Mouse (Mus musculus): ENCODE results near the gene Ezr. TPM values are rescaled to one million over a fixed set of nuclear protein-coding genes. Genes with fewer than 3 reads are reported as not detected.

Gene Ezr
- total RNA-seq (2021), result 1 to 10 TPM; 1.5 to 1.9 TPM
- long read RNA-seq, experiment 1, partial matches to known transcripts, result 0 of 1 reads
- long read RNA-seq, experiment 1, other reads (novel, unspliced or antisense), result 0 of 1 reads
- long read RNA-seq, experiment 2, result 0 reads

DNA sequence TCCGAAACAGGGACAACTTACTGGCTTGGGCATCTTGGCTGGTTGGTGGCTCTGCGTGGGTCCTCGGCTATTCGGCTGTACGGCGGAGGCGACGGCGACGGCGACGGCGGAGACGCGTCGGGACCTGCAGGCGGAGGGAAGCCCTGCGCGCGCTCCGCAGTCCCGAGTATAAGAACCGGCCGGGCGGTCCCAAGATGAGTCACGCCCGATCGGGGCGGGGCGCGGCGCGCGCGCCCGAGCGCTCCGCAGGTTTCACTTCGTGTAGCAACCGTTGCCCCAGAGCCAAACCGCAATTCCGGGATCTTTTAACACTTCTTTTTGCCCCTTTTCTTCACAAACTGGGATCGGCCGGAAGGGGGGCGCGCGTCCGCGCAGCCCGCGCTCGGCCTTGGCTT is at the start of gene Ezr:
Ezr (minus strand) TSS at position 174 of the 395 bp plus-strand sequence.
- DNase-seq, result peak; percentile 90
- intact Hi-C loops (cut with DNase I), result loop anchor here (5.0 kb wide), 1 partner anchor 45 kb away; no protein-coding TSS in a partner anchor
- Histone ChIP-seq H3K27ac (peak within 1 kb of the TSS; percentile 88), H3K4me3 (peak within 1 kb of the TSS; percentile 100)
- 0 out of 2 replicates have a peak, but pooled peaks have one; percentile 0 for TF ChIP-seq CTCF (IDR thresholded peaks at IDR 0.05)

DNA sequence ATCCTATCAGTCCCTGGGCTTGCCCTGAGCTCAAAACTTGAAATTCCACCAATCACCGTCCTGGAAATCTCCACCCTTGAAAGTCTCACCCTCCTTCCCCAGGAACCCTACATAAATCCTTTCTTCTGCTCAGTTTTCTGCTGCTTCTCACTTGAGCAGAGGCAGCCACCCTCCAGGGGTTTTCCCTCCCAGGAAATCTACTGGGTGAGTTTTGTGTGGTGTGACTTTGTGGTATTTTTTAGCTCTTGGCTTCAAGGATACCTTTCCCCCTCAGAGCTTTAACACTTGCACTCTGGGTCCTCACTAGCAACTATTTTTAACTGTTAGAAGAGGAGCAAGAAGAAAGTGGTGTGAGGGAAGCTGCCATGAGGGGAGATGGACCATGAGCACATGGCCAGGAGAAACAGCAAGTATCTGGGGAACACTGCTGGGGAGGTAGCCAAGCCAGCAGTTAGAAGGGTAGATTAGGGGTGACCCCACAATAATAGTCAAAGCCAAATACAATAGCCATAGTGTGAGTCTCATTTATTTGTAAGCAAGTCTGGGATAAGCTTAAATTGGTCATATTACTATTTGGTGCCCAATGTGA is 47.5 kb upstream of the Ezr start:
- Histone ChIP-seq H3K4me3 (no peak overlapping the region), H3K27ac (no peak overlapping the region)
- intact Hi-C loops (cut with DNase I), result no loop called here
- no peak for TF ChIP-seq CTCF (IDR thresholded peaks at IDR 0.05)
- no peak for DNase-seq

DNA sequence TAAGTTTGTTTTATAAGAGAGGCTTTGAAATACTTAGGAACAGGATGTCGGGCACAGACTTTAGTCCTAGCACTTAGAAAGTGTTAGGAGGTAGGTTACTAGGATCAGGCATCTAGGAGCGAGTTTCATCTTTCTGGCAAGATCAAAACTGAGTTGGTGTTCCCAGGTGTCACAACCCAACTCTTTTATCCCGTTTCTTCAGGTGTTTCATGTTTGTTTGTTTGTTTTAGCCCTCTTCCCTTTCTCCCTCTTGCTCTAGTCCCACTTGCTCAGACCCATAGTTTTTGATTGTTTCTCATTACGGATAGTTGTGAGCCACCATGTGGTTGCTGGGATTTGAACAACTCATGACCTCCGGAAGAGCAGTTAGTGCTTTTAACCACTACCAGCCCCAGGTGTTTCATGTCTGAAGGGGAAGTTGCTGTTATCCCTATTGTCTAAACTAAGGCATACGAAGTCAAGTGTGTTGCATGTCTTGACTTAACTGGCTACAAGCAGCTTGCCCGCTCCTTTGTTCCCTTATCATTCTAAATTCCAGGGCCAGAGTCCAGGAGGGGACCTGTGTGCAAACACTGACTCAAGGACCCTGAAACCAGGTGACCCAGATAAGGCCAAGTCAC is 46.1 kb upstream of the Ezr start:
- intact Hi-C loops (cut with DNase I), result loop anchor here (5.0 kb wide), 1 partner anchor 46 kb away; the partner anchor contains the start of gene Ezr
- Histone ChIP-seq H3K4me3 (peak overlapping the region; percentile 92), H3K27ac (peak overlapping the region; percentile 91)
- no peak for TF ChIP-seq CTCF (IDR thresholded peaks at IDR 0.05)
- no peak for DNase-seq

DNA sequence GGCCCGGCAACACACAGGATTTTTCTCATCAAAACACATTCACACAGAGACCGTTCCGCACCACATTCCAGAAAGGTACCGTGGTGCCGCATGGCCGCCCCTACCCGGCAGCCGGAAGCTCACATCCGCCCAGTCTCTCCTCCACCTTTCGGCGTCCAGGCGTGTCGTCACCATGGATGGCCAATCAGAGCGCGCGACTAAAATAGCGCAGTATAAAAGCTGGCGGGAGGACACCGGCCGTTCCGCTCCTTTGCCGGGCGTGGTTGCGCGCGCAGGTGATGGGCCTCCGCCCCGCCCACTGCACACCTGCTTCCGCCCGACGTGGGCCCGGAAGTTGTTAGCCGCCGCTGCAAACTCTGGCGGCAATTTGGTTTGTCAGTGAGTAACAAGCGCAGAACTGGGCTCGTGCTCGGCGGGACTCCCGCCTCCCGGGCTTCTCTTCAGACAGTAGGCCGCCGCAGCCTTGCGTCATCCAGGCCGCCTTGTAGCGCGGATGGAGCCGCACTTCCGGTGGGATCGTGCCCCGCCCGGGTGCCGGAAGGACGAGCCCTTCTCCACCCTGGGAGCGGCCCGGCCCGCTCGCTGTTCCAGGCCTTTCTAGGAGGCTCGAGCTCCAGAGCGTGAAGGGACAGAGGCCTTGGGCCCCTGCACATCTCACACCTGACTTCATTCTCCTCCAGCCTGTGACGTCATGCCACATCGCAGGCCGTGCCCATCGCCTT is 45.3 kb upstream of the Ezr start:
- no peak for TF ChIP-seq CTCF (IDR thresholded peaks at IDR 0.05)
- intact Hi-C loops (cut with DNase I), result loop anchor here (5.0 kb wide), 1 partner anchor 46 kb away; the partner anchor contains the start of gene Ezr
- peak; percentile 95 for DNase-seq
- peak overlapping the region; percentile 91 for H3K27ac ChIP-seq
- H3K4me3 ChIP-seq, result peak overlapping the region; percentile 92

DNA sequence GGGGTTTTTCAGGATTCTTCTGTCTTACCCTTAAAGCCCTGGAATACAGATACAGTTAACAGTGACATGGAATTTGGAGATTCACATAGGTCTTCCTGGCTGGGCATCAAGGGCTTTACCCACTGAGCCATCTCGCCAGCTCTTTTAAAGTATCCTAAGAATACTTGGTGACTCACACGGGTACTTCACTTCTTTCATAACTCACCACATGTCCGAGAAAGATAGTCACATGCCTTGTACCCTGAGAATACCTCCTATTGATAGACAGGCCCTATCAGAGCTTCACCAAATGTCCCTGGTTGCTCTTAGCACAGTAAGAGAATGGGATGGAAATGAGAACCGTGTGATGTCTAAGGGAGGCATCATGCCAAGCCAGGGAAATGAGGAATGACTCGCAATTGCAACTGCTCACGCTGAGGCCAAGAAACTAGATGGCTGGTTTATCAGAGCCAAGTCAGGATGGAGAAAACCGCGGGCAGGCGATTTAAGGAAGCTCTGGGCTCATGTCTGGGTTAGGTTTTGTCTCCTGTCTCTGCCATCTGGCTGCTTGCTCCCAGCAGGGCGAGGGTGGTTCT is 44.7 kb upstream of the Ezr start:
- TF ChIP-seq CTCF (IDR thresholded peaks at IDR 0.05), result no peak
- intact Hi-C loops (cut with DNase I), result loop anchor here (5.0 kb wide), 1 partner anchor 45 kb away; the partner anchor contains the start of gene Ezr
- H3K27ac ChIP-seq, result peak overlapping the region; percentile 91
- peak overlapping the region; percentile 92 for H3K4me3 ChIP-seq
- no peak for DNase-seq

DNA sequence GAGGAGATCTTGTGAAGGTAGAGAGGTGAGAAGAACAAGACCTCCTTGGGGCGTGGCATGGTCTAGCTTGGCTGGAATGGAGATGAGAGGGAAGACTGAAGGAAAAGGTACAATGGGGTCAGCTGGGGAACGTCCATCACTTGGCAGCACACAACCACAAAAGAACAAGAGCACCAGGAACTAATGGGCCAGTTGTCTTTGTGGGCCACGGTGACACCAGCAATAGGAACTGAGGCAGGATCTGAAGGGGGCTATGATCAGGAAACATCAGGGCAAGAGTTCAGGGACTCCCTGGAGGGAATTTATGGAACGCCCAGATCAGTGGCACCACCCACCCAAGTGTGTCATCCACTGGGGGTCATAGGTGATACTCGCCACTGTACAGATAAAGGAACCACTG is 34.2 kb upstream of the Ezr start:
- intact Hi-C loops (cut with DNase I), result no loop called here
- H3K27ac ChIP-seq, result no peak overlapping the region
- no peak for TF ChIP-seq CTCF (IDR thresholded peaks at IDR 0.05)
- H3K4me3 ChIP-seq, result no peak overlapping the region
- DNase-seq, result no peak

DNA sequence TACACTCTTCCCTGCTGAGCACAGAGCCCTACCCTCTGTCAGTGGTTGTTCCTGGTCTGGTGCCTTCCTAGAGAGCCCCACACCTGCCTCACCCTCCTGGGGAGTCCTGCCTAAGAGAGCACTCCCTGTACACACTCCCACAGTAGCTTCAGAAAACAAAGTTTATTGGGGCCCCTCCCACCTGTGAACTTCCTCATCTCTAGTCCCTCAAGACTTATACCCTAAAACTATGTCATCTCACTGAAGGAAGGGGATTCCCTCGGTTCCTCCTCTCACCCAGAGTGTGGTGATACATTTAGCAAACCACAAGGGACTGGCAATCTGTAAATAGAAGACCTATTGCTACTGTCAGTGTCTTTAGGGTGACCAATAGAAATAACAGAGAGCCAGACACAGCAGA is 33.6 kb upstream of the Ezr start:
- intact Hi-C loops (cut with DNase I), result no loop called here
- no peak for TF ChIP-seq CTCF (IDR thresholded peaks at IDR 0.05)
- H3K27ac ChIP-seq, result no peak overlapping the region
- DNase-seq, result no peak
- no peak overlapping the region for H3K4me3 ChIP-seq

DNA sequence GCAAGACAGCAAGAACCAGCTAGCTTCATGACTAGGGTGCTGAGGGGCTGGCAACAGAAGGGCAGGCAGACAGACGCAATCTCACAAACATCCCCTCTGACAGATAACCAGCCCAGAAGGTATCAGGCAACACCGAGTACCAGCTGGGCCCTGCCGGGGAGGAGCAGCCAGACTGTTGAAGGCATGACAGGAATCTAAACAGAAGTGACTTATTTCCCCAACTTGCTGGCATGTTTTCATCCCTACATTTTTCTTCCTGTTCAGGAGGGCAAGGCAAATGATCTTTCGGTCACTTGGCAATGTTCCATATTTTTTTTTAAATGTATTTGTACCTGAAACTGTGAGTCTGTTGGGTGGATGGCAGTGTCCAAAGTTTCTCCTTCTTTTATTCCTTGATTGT is 32.1 kb upstream of the Ezr start:
- TF ChIP-seq CTCF (IDR thresholded peaks at IDR 0.05), result no peak
- Histone ChIP-seq H3K4me3 (no peak overlapping the region), H3K27ac (no peak overlapping the region)
- DNase-seq, result no peak
- intact Hi-C loops (cut with DNase I), result no loop called here

DNA sequence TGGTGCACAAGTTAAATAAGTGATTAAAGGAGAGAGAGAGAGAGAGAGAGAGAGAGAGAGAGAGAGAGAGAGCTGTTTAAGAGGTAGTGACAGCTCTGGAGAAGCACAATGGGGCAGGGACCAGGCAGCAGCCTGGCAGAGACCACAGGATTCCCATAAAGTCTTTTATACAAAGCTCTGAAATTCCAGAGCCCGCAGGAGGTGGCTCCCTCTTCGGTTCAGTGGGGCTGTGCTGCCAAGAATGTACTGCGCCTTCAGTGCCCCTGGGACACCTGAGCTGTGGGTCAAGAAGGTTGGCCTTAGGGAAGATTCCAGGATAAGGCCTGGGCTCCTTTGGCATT is 30.2 kb upstream of the Ezr start:
- intact Hi-C loops (cut with DNase I), result no loop called here
- H3K27ac ChIP-seq, result no peak overlapping the region
- H3K4me3 ChIP-seq, result no peak overlapping the region
- TF ChIP-seq CTCF (IDR thresholded peaks at IDR 0.05), result no peak
- no peak for DNase-seq

DNA sequence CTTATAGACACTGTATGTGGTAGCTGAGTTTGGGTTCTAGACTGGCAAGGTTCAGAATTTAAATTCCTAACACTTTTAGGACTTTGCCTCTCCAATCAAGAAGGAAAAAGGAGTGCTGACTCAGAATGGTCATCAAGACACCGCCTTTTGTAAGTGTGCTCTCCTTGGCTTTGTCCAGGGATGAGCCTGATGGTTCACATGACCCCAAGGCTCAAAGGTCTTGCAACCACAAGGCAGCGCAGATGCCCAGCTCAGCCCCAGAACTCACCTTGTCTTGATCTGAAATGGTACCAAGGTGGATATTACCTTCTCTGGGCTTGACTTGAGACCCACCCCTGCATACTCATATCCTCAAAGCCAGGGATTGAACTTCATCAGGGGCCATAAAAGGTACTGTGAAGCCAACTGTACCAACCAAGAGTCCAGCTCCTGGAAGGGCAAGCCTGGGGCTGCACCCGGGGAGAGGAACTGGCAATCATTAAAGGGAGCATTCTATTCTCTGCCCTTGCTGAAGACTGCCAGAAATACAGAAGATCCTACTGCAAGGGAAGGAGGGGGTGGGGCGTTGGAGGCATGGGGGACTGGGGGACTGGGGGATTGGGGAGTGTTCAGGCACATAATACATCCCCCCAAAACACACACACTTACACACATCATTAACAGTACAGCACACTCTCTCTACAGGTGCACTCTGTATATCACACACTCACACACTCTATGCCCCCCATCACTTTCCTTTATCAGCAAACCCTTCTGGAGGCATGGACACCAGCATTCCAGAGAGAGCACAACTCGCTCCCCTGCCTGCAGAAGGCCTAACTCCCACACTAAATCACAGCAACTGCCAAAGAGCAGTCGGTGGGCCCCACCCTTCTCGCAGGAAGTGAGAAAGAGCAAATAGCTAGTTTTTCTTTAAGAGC is 29.6 kb upstream of the Ezr start:
- Histone ChIP-seq H3K27ac (no peak overlapping the region), H3K4me3 (no peak overlapping the region)
- DNase-seq, result no peak
- intact Hi-C loops (cut with DNase I), result no loop called here
- TF ChIP-seq CTCF (IDR thresholded peaks at IDR 0.05), result no peak

DNA sequence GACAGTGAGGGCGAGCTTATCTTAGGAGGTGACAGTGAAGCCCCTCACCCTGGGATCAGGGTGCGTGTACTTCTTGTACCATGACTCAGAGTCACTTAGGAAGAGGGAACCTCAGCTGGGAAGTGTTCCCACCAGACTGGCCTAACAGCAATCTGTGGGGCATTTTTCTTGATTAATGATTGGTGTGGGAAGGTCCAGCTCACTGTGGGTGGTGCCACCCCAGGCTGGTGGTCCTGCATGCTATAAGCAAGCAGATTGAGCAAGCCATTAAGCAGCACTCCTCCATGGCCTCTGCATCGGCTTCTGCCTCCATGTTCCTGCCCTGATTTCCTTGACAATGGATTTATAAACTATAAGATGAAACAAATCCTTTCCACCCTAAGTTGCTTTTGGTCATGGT is 26.7 kb upstream of the Ezr start:
- Histone ChIP-seq H3K27ac (no peak overlapping the region), H3K4me3 (no peak overlapping the region)
- no peak for DNase-seq
- intact Hi-C loops (cut with DNase I), result no loop called here
- TF ChIP-seq CTCF (IDR thresholded peaks at IDR 0.05), result no peak
